Comparison of ENCODE assay signal across 18 mouse cellular contexts in genomic region chr9:40608596-40608995, GRCm38 (mm10).
"Had no signal": no experiment of that assay in that cellular context is flagged by ENCODE, and none has a peak within 500 bp of the region (broad histone marks: within the 10 kb centered on the region; RNA-seq: fewer than 3 reads in every experiment).

No protein-coding gene starts in this region.

- H3K4me3 ChIP-seq: limb, embryonic 15.5 days; liver, embryonic 12.5 days; myocyte; neural tube, embryonic 15.5 days; stomach, embryonic 15.5 days had no signal

- H3K36me3 ChIP-seq: limb, embryonic 15.5 days; liver, embryonic 12.5 days; neural tube, embryonic 15.5 days; stomach, embryonic 15.5 days had no signal

- H3K27ac ChIP-seq: kidney, postnatal 0 days; limb, embryonic 15.5 days; liver, embryonic 12.5 days; neural tube, embryonic 15.5 days; stomach, embryonic 15.5 days had no signal

- H3K4me2 ChIP-seq: limb, embryonic 15.5 days; liver, embryonic 12.5 days; lung, embryonic 14.5 days; neural tube, embryonic 15.5 days; stomach, embryonic 15.5 days had no signal

- ATAC-seq: liver, embryonic 12.5 days had no signal

- H3K4me1 ChIP-seq: limb, embryonic 15.5 days; neural tube, embryonic 15.5 days; stomach, embryonic 15.5 days had no signal

- H3K9me3 ChIP-seq: limb, embryonic 15.5 days; liver, embryonic 12.5 days; neural tube, embryonic 15.5 days; stomach, embryonic 15.5 days had no signal

- H3K9ac ChIP-seq: limb, embryonic 15.5 days; liver, embryonic 12.5 days; lung, embryonic 14.5 days; neural tube, embryonic 15.5 days; stomach, embryonic 15.5 days had no signal

- DNase-seq: kidney, adult 11 months; kidney, adult 9 months; kidney, postnatal 36 days; layer of hippocampus, adult 9-11 months; layer of hippocampus, postnatal 36 days; lung, embryonic 14.5 days; lung, postnatal 10 days; lung, postnatal 4 days; right cerebral cortex, postnatal 4 days; spleen, adult 18-20 months; thymus, adult 2 months; thymus, postnatal 25 days had no signal

- H3K27me3 ChIP-seq: liver, embryonic 12.5 days; neural tube, embryonic 15.5 days; stomach, embryonic 15.5 days had no signal
